Comparison of ENCODE assay signal across 8 mouse cellular contexts in the genomic region with DNA sequence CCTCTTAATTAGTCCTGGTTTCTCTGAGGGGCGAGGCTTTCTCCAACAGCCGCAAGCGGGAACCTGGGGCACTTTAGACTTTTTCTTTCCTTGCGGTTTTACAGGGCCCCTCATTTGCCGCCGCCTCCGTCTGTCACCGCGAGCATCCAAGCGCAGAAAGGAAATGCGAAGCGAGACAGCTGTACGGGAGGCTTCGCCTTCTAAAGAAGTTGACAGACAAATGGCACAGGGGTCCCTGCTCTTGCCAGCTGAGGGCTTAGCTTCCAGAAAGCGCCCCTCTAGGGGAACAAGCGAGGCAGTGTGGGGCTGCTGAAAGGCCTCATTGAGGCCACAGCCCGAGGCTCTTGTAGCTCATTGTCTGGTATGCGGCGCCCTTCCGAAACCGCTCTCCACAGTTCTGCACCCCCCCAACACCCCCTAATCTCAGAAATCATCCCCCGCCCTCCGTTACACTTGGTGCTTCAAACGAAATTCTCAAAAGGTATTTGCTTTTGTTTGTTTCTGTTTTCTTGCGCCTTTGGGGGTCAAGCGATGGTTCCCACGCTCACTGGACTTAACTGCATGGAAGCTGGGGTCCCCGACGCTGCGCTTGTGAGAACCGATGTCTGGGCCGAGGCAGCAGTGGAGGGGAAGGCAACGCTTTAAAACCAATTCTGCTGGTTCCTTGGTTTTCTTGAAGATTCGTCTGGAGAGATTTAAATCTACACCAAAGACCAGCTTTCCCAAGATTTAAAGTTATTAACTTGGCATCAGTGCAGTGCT. TPM values are rescaled to one million over a fixed set of nuclear protein-coding genes. Genes with fewer than 3 reads are reported as not detected.
DNase-seq lines count a peak whose midpoint lies in the region; ATAC-seq lines count a peak whose summit lies in the region.

No protein-coding gene starts in this region.

- ATAC-seq in lung, embryonic 16.5 days (ENCODE audit: low read depth): peak; percentile 60; the same call in 1 of the 2 replicates
- peak; percentile 70 for ATAC-seq in inflammation-experienced regulatory T-cells, adult 6 months
- peak; percentile 93 for ATAC-seq in midbrain, embryonic 11.5 days (ENCODE audit: low FRiP score)

- 4% methylated on average over 34 of the region's 34 CpGs for WGBS in lung, embryonic 16.5 days
- 2% methylated on average over 34 of the region's 34 CpGs for WGBS in midbrain, embryonic 11.5 days

- peak overlapping the region; percentile 26 for H3K4me3 ChIP-seq in lung, embryonic 16.5 days (ENCODE audit: low read length)
- peak overlapping the region; percentile 2 for H3K4me3 ChIP-seq in midbrain, embryonic 11.5 days (ENCODE audit: low read depth, low read length)

- DNase-seq in adrenal gland, postnatal 14 days: peak; percentile 23
- no peak for DNase-seq in adrenal gland, postnatal 10 days
- no peak for DNase-seq in lung, adult 18-20 months
- DNase-seq in midbrain, embryonic 11.5 days (ENCODE audit: low spot score, missing footprints): peak; percentile 96
- DNase-seq in thymus, adult 18-20 months: peak; percentile 75 to 85
- no peak for DNase-seq in ovary, adult 18-20 months (ENCODE audit: low spot score)

- peak overlapping the region; percentile 49 for H3K9ac ChIP-seq in lung, embryonic 16.5 days (ENCODE audit: low read length)
- peak overlapping the region; percentile 21; the same call in 1 of the 2 replicates for H3K9ac ChIP-seq in midbrain, embryonic 11.5 days (ENCODE audit: low read length)

- no peak overlapping the region for H3K27ac ChIP-seq in lung, embryonic 16.5 days (ENCODE audit: low read length)
- H3K27ac ChIP-seq in midbrain, embryonic 11.5 days (ENCODE audit: low read depth, low read length): peak overlapping the region; percentile 61

- peak overlapping the region; percentile 60 for H3K4me2 ChIP-seq in lung, embryonic 16.5 days (ENCODE audit: low read depth, low read length)
- peak overlapping the region; percentile 42 for H3K4me2 ChIP-seq in midbrain, embryonic 11.5 days

- 0 out of 2 replicates have a peak, but pooled peaks cover 4% of the 10 kb centered on the region for H3K4me1 ChIP-seq in lung, embryonic 16.5 days (replicated peaks; ENCODE audit: control insufficient read depth, insufficient read depth, low read length)
- peaks cover 7% of the 10 kb centered on the region for H3K4me1 ChIP-seq in midbrain, embryonic 11.5 days (ENCODE audit: control insufficient read depth, insufficient read depth, low read length)

- H3K27me3 ChIP-seq in lung, embryonic 16.5 days (ENCODE audit: control insufficient read depth, insufficient read depth, low read depth, low read length): no peaks in the 10 kb centered on the region; the same call in 1 of the 2 replicates
- 0 out of 2 replicates have a peak, but pooled peaks cover 2% of the 10 kb centered on the region for H3K27me3 ChIP-seq in midbrain, embryonic 11.5 days (ENCODE audit: control insufficient read depth, insufficient read depth, low read length)

- H3K36me3 ChIP-seq in lung, embryonic 16.5 days (ENCODE audit: control insufficient read depth, insufficient read depth, low read length): no peaks in the 10 kb centered on the region
- no peaks in the 10 kb centered on the region for H3K36me3 ChIP-seq in midbrain, embryonic 11.5 days (ENCODE audit: control insufficient read depth, insufficient read depth, low read length)

- no peaks in the 10 kb centered on the region for H3K9me3 ChIP-seq in lung, embryonic 16.5 days (ENCODE audit: control insufficient read depth, low read length)
- no peaks in the 10 kb centered on the region for H3K9me3 ChIP-seq in midbrain, embryonic 11.5 days (ENCODE audit: control insufficient read depth, low read length)

RNA-seq across cellular contexts. Expression of gene Plekho1, which starts 22.7 kb away (rescaled TPM):
- total RNA-seq in adrenal gland, postnatal 14 days (2021): 29.4 and 47.2 TPM in 2 replicates
- 10 to 100 TPM; 34.0 to 36.7 TPM for total RNA-seq in adrenal gland, postnatal 10 days (2021)
- 24.0 and 25.3 TPM in 2 replicates for polyA plus RNA-seq in lung, embryonic 16.5 days (2015; fragmentation: Nextera tagmentation; extraction: Ambion mirVana)
- 10 to 100 TPM; 10.3 to 27.1 (median 15.9) TPM for polyA plus RNA-seq in inflammation-experienced regulatory T-cells, adult 6 months (2017; shearing (Covaris generic))
- 62.9 and 70.7 TPM in 2 replicates for polyA plus RNA-seq in midbrain, embryonic 11.5 days (2014; fragmentation: Nextera tagmentation; extraction: Ambion mirVana)

RNA-seq across cellular contexts. Expression of gene Anp32e, which starts 44.0 kb away (rescaled TPM):
- 94.6 and 102 TPM in 2 replicates for total RNA-seq in adrenal gland, postnatal 14 days (2021)
- total RNA-seq in adrenal gland, postnatal 10 days (2021): 100 to 1,000 TPM in 1 of 2 experiments, 10 to 100 TPM in 1; 89.8 to 110 TPM
- polyA plus RNA-seq in lung, embryonic 16.5 days (2015; fragmentation: Nextera tagmentation; extraction: Ambion mirVana): 193 and 230 TPM in 2 replicates
- 100 to 1,000 TPM; 164 to 282 (median 210) TPM for polyA plus RNA-seq in inflammation-experienced regulatory T-cells, adult 6 months (2017; shearing (Covaris generic))
- polyA plus RNA-seq in midbrain, embryonic 11.5 days (2014; fragmentation: Nextera tagmentation; extraction: Ambion mirVana): 149 and 151 TPM in 2 replicates

Comparison
In these comparisons a context has a peak if more than half of its experiments do, and no peak if none do; other contexts are left out.
1. DNase-seq: peak in adrenal gland, postnatal 14 days (single experiment), midbrain, embryonic 11.5 days (single experiment) and thymus, adult 18-20 months (2 of 2); none in adrenal gland, postnatal 10 days (single experiment), lung, adult 18-20 months (0 of 2) and ovary, adult 18-20 months (single experiment).
2. Peak in every context shown above with its lines, with median percentiles within 50 percentile points of each other: ATAC-seq.